Comparison of ENCODE assay signal across 8 mouse cellular contexts in the genomic region with DNA sequence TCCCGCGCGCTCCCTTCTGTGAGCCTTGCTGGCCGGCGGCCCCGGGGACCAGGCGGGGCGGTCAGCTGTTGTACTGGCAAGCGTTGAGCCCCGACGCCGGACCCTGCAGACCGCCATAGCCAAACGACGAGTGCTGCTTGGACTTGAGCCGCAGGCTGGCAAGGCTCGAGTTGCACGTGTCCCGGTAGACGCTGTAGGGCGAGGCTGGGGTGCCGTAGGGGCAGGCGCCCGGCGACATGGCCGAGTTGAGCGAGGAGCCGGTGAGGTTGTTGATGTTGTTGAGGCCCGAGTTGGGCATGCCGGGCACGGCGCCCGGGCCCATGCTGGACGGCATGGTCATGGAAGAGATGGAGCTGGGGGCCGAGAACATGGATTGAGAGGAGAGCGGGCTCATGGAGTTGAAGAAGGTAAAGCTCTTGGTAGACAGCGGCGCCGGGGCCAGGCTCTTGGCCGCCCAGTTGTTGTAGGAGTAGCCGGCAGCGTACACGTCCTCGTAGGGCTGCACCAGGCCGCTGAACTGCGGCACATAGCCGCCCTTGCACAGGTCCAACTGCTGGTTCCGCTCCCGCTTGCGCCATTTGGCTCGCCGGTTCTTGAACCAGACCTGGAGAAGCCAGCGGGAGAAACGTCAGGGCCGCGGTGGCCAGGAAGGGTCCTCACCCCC. TPM values are rescaled to one million over a fixed set of nuclear protein-coding genes. Genes with fewer than 3 reads are reported as not detected.
DNase-seq lines count a peak whose midpoint lies in the region; ATAC-seq and TF ChIP-seq lines count a peak whose summit lies in the region.

No protein-coding gene starts in this region.

- H3K27ac ChIP-seq in kidney, adult 2 months (ENCODE audit: insufficient read depth, low read depth, low read length), result no peak overlapping the region
- no peak overlapping the region for H3K27ac ChIP-seq in forebrain, embryonic 12.5 days
- peak overlapping the region; percentile 87 for H3K27ac ChIP-seq in limb, embryonic 13.5 days

- no peak for TF ChIP-seq POLR2A in kidney, adult 2 months (IDR thresholded peaks at IDR 0.05; ENCODE audit: low read depth, low read length)

- H3K4me2 ChIP-seq in forebrain, embryonic 12.5 days, result no peak overlapping the region
- peak overlapping the region; percentile 66 for H3K4me2 ChIP-seq in limb, embryonic 13.5 days (replicated peaks)

- no peaks in the 10 kb centered on the region for H3K4me1 ChIP-seq in kidney, adult 2 months (ENCODE audit: control insufficient read depth, insufficient read depth, low read length)
- peaks cover 35% of the 10 kb centered on the region for H3K4me1 ChIP-seq in forebrain, embryonic 12.5 days
- peaks cover 55% of the 10 kb centered on the region for H3K4me1 ChIP-seq in limb, embryonic 13.5 days

- peaks cover 26% of the 10 kb centered on the region for H3K27me3 ChIP-seq in kidney, adult 2 months (replicated peaks; ENCODE audit: control insufficient read depth, insufficient read depth, low read length)
- H3K27me3 ChIP-seq in forebrain, embryonic 12.5 days, result peaks cover 92% of the 10 kb centered on the region
- H3K27me3 ChIP-seq in limb, embryonic 13.5 days, result peaks cover 86% of the 10 kb centered on the region

- no peak for ATAC-seq in forebrain, embryonic 12.5 days (ENCODE audit: low FRiP score)
- no peak for ATAC-seq in limb, embryonic 13.5 days (ENCODE audit: low FRiP score, low read depth)

- H3K9ac ChIP-seq in forebrain, embryonic 12.5 days, result no peak overlapping the region
- H3K9ac ChIP-seq in limb, embryonic 13.5 days, result peak overlapping the region; percentile 84

- peak; percentile 11 for DNase-seq in kidney, adult 2 months
- no peak for DNase-seq in kidney, adult 11 months
- peak; percentile 63 for DNase-seq in ZHBTc4 (ENCODE audit: low read depth, low spot score)
- DNase-seq in ovary, postnatal 14 days (ENCODE audit: low spot score), result no peak
- no peak for DNase-seq in natural killer cell, adult 2 months (ENCODE audit: low spot score in 2 of 2)
- no peak for DNase-seq in c-Kit-positive CD71-positive TER-119-positive erythroid progenitor cells, embryonic 14.5 days (ENCODE audit: low spot score)

- H3K9me3 ChIP-seq in forebrain, embryonic 12.5 days, result no peaks in the 10 kb centered on the region
- no peaks in the 10 kb centered on the region for H3K9me3 ChIP-seq in limb, embryonic 13.5 days

- no peaks in the 10 kb centered on the region for H3K36me3 ChIP-seq in kidney, adult 2 months (ENCODE audit: control insufficient read depth, insufficient read depth, low read length)
- H3K36me3 ChIP-seq in forebrain, embryonic 12.5 days (replicated peaks), result no peaks in the 10 kb centered on the region
- peaks cover 15% of the 10 kb centered on the region for H3K36me3 ChIP-seq in limb, embryonic 13.5 days

- no peak overlapping the region for H3K4me3 ChIP-seq in kidney, adult 2 months (ENCODE audit: insufficient read depth, low read depth, low read length)
- H3K4me3 ChIP-seq in forebrain, embryonic 12.5 days (replicated peaks), result 0 out of 2 replicates have a peak overlapping the region, but pooled peaks have one; percentile 5
- H3K4me3 ChIP-seq in limb, embryonic 13.5 days, result peak overlapping the region; percentile 42

- TF ChIP-seq CTCF in kidney, adult 2 months (conservative IDR thresholded peaks at IDR 0.05; ENCODE audit: insufficient read depth, insufficient read length, low read depth, low read length), result no peak

- 5% methylated on average over 56 of the region's 56 CpGs for WGBS in kidney, adult 2 months
- under 1% methylated on average over 56 of the region's 56 CpGs for whole genome bisulfite sequencing in forebrain, embryonic 12.5 days
- 3% methylated on average over 53 of the region's 56 CpGs for WGBS in limb, embryonic 13.5 days

RNA-seq across cellular contexts. Expression of gene Pitx1, which starts 9.9 kb away (rescaled TPM):
- polyA plus RNA-seq in kidney, adult 2 months (2012; rRNA removed), result 0.03 and 0.05 TPM in 2 replicates
- 1.7 and 2.8 TPM in 2 replicates for polyA plus RNA-seq in forebrain, embryonic 12.5 days (2016; fragmentation: Nextera tagmentation; extraction: Ambion mirVana)
- polyA plus RNA-seq in limb, embryonic 13.5 days (2015; fragmentation: Nextera tagmentation; extraction: Ambion mirVana), result 88.9 and 109 TPM in 2 replicates

RNA-seq across cellular contexts. Expression of gene Catsper3, which starts 41.8 kb away (rescaled TPM):
- 0.19 and 0.30 TPM in 2 replicates for polyA plus RNA-seq in kidney, adult 2 months (2012; rRNA removed)
- polyA plus RNA-seq in forebrain, embryonic 12.5 days (2016; fragmentation: Nextera tagmentation; extraction: Ambion mirVana), result not detected in 2 replicates
- polyA plus RNA-seq in limb, embryonic 13.5 days (2015; fragmentation: Nextera tagmentation; extraction: Ambion mirVana), result 0.14 TPM in 1 of 2 replicates, not detected in the other

Comparison
In these comparisons a context has a peak if more than half of its experiments do, and no peak if none do; other contexts are left out.
1. DNase-seq: peak in kidney, adult 2 months (single experiment) and ZHBTc4 (single experiment); none in kidney, adult 11 months (single experiment), ovary, postnatal 14 days (single experiment), natural killer cell, adult 2 months (0 of 2) and c-Kit-positive CD71-positive TER-119-positive erythroid progenitor cells, embryonic 14.5 days (single experiment).
2. RNA of gene Pitx1, which starts 9.9 kb away (polyA plus RNA-seq): 88.9 to 109 TPM in limb, embryonic 13.5 days; 1.7 to 2.8 TPM in forebrain, embryonic 12.5 days and 0.03 to 0.05 TPM in kidney, adult 2 months; every median in the first group is over 10 times any median in the second.